15 mouse cellular contexts compared by ENCODE assay signal in genomic region chr2:17507362-17507761, GRCm38 (mm10).
DNase-seq lines count a peak whose midpoint lies in the region; ATAC-seq and TF ChIP-seq lines count a peak whose summit lies in the region.
"Had no signal": no experiment of that assay in that cellular context is flagged by ENCODE, and none has a peak within 500 bp of the region (broad histone marks: within the 10 kb centered on the region; RNA-seq: fewer than 3 reads in every experiment).

No protein-coding gene starts in this region.

- H3K4me1 ChIP-seq in liver, embryonic 14.5 days (replicated peaks; ENCODE audit: control insufficient read depth in 2 of 2, insufficient read depth in 2 of 2, low read length in 1 of 2) = no peaks in the 10 kb centered on the region
- no peaks in the 10 kb centered on the region for H3K4me1 ChIP-seq in E14TG2a.4 (replicated peaks; ENCODE audit: low read depth, low read length)
- H3K4me1 ChIP-seq: midbrain, embryonic 10.5 days had no signal

- ATAC-seq in liver, embryonic 14.5 days (ENCODE audit: insufficient read depth) = no peak

- no peak overlapping the region for H3K4me3 ChIP-seq in liver, embryonic 14.5 days (ENCODE audit: insufficient read depth in 1 of 2, low read depth in 2 of 2, low read length in 2 of 2)
- no peak overlapping the region for H3K4me3 ChIP-seq in E14TG2a.4 (replicated peaks; ENCODE audit: low read length)
- H3K4me3 ChIP-seq: midbrain, embryonic 10.5 days had no signal

- WGBS in liver, embryonic 14.5 days (ENCODE audit: insufficient replicate concordance) = 57% methylated on average over 2 of the region's 2 CpGs

- no peak overlapping the region for H3K4me2 ChIP-seq in liver, embryonic 14.5 days (ENCODE audit: low read depth)
- H3K4me2 ChIP-seq: heart, embryonic 11.5 days had no signal

- no peak for TF ChIP-seq EP300 in liver, embryonic 14.5 days (IDR thresholded peaks at IDR 0.05; ENCODE audit: low read depth)

- H3K9ac ChIP-seq in liver, embryonic 14.5 days (replicated peaks) = no peak overlapping the region

- peak; percentile 35; the same call in 1 of the 2 replicates for TF ChIP-seq CTCF in liver, embryonic 14.5 days (IDR thresholded peaks at IDR 0.05; ENCODE audit: low read depth)
- peak; percentile 66 for TF ChIP-seq CTCF in E14TG2a.4 (conservative IDR thresholded peaks at IDR 0.05; ENCODE audit: low read length)

- no peaks in the 10 kb centered on the region for H3K9me3 ChIP-seq in liver, embryonic 14.5 days (ENCODE audit: control insufficient read depth, low read length)
- no peaks in the 10 kb centered on the region for H3K9me3 ChIP-seq in E14TG2a.4 (ENCODE audit: low read length)
- H3K9me3 ChIP-seq: midbrain, embryonic 10.5 days had no signal

- DNase-seq in liver, embryonic 14.5 days (ENCODE audit: low read depth in 3 of 3, low spot score in 3 of 3) = no peak
- DNase-seq in liver (no peak), A20 (ENCODE audit: low read depth, low spot score) (peak; percentile 26)
- DNase-seq in c-Kit-positive CD71-negative TER-119-negative erythroid progenitor cells, embryonic 14.5 days (ENCODE audit: low read depth) = peak; percentile 9
- no peak for DNase-seq in adrenal gland, adult 8-10 months
- no peak for DNase-seq in cerebellum, adult 18-20 months
- DNase-seq: adrenal gland, postnatal 14 days; heart, postnatal 4 days; kidney, postnatal 4 days; lung, postnatal 10 days; right cerebral cortex, postnatal 14 days; thymus, postnatal 14 days had no signal

- no peak overlapping the region for H3K27ac ChIP-seq in liver, embryonic 14.5 days
- H3K27ac ChIP-seq: midbrain, embryonic 10.5 days had no signal

- H3K36me3 ChIP-seq in liver, embryonic 14.5 days (replicated peaks; ENCODE audit: control insufficient read depth, insufficient read depth, low read depth) = no peaks in the 10 kb centered on the region
- H3K36me3 ChIP-seq in E14TG2a.4 (ENCODE audit: insufficient read depth, low read length) = no peaks in the 10 kb centered on the region
- H3K36me3 ChIP-seq: midbrain, embryonic 10.5 days had no signal

- H3K27me3 ChIP-seq in liver, embryonic 14.5 days (ENCODE audit: control insufficient read depth, insufficient read depth, low read length) = no peaks in the 10 kb centered on the region
- H3K27me3 ChIP-seq in E14TG2a.4 (ENCODE audit: insufficient read depth, low read length) = no peaks in the 10 kb centered on the region

Comparison
In these comparisons a context has a peak if more than half of its experiments do, and no peak if none do; other contexts are left out.
1. DNase-seq: peak in A20 (single experiment) and c-Kit-positive CD71-negative TER-119-negative erythroid progenitor cells, embryonic 14.5 days (single experiment); none in liver, embryonic 14.5 days (0 of 3), liver (single experiment), adrenal gland, adult 8-10 months (single experiment) and cerebellum, adult 18-20 months (0 of 2).